Mouse (Mus musculus): ENCODE data around the gene Olfr787. TPM values are rescaled to one million over a fixed set of nuclear protein-coding genes. Genes with fewer than 3 reads are reported as not detected.

Olfr787 gene
- under 1 TPM in 2 of 3 experiments, not detected in 1; 0.18 to 0.20 TPM for polyA plus RNA-seq (2017; shearing (Covaris generic))

DNA sequence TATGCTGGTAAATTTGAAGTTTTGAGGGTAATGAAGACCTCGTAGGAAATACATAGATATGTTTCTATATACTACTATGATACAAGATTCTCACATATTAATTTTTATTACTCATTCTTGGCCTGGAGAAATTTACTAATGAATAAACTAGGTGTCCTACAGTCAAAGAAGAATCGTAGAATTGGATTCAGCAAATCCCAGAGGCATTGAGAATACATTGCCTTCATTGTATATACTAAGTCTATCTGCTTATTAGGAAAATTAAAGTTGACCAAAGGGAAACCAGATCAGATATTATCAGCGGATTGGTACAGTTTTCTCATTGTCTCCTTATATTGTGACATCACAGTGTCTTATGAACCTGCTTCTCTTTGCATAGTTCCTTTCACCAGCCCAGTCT lies at the start of gene Olfr787:
Gene Olfr787 (plus strand): TSS at position 301 of the 400 bp plus-strand sequence.
- no peak for ATAC-seq

DNA sequence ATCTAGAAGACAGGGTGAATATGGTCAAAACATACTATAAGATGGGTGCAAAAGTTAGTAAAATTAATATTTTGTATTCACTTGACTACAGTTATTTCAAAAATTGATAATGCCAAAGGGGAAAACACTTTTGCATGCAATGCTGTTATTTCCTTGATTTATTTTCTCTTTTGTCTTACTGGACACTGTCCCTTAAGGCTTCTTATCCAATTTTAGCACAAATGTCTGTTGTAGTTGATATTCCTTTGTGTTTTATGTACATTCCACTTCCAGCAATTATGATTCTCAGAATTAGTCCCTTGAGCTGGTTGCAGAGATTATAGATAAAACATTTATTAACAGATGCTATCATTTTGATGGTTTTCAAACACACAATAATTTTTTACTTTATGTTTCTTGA lies 34.7 kb upstream of the Olfr787 start, which contains the start of gene Olfr786:
Gene Olfr786 (plus strand): TSS at position 301 of the 400 bp plus-strand sequence.
- ATAC-seq = no peak

DNA sequence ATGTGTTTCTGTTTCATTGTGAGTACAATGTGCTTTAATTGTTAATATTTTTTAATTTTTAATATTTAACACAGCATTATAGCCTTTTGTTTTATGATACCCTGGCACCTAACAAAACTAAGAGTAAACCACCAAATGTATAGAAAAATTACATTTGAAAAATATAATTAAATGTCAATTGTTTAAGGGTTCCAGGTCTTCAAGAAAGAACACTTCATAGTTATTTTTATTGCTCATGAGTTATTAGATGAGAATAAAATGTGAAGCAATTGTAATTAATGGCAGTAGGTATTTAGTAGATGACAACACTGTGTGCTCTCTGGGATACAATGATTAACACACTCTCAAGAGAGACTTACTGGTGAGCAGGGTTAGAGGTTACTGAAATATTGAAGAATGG lies 9.0 kb downstream of the Olfr787 start, which contains the start of gene Olfr788:
Gene Olfr788 (plus strand): TSS at position 301 of the 400 bp plus-strand sequence.
- no peak for ATAC-seq

DNA sequence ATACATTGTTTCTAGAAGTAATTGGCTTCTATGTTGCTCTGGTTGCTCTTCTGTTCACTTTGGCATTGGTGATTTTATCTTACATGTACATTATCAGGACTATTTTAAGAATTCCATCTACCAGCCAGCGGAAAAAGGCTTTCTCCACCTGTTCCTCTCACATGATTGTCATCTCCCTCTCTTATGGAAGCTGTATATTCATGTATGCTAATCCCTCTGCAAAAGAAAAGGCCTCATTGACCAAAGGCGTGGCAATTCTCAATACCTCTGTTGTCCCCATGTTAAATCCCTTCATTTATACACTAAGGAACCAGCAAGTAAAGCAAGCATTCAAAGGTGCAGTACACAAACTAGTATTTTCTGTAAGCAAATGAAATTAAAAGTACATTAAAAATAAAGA lies 11.6 kb downstream of the Olfr787 start:
- ATAC-seq = no peak

DNA sequence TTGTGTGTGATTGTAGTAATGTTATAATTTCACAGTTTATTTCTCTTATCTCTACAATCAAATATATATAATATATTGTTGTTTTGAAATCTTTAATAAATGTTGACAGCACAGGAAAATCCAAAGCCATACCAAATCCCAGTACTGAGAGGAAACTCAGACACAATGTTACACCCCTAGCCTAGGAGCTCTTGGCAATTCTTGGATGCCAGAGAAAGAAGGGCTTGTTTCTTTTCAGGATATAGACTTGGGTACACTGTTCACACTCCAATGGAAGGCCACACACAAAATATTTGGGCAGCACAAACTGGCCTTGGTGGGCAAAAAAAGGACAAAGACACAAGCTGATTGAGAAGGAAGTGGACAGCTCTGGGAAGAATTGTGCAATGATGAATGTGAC lies 12.1 kb downstream of the Olfr787 start:
- no peak for ATAC-seq

DNA sequence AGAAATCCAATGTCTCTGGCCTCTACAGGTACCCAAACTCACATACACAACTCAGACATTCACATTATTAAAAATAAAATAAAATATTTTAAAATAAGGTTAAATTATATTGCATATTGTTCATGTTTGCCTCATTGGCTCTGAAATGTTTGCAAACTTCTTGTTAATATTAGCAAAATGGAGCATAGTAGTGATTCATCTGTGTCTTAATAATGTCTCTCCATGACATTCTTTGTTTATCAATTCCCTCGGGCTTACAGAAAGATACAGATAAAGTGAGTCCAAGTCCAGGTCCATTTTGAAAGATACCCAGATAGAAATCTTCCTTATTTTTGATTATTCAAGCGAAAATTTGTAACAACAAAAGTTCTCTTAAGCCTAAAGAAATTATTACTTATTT lies 22.8 kb downstream of the Olfr787 start, which contains the start of gene Olfr789:
Gene Olfr789 (plus strand): TSS at position 301 of the 400 bp plus-strand sequence.
- no peak for ATAC-seq

DNA sequence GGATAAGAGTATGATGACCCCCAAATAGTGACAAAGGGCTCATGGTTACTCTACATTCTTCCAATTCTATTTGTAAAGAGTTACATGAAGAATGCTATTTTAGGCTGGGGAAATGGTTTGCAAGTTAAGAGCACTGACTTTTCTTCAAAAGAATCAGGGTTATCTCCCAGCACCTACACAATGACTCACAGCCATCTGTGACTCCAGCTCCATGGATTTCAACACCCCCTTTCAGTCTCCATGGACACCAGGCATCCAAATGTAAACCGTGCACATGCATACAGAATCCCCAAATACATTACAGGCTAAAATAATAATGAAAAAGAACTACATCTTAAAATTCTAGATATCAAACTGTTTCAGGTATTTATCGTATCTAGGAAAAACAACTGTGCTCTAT lies 28.4 kb downstream of the Olfr787 start:
- ATAC-seq = no peak

DNA sequence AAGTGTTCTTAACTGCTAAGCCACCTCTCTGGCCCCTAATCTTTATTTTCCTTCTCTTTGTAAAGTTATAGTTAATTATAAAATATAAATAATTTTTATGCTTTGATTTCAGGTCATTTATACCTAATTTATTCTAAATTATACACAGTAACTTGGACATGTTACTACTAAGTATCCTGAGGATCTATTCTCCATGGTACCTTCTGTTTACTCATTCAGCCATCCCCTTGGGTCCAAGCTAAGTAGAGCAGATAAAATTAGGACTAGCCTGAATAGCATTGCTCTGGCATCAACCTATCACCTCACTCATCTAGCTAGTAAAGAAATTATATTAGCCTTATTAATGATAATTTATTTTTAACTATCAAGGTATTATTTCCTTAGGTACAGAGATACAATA lies 36.5 kb downstream of the Olfr787 start, which contains the start of gene Olfr790:
Gene Olfr790 (plus strand): TSS at position 301 of the 400 bp plus-strand sequence.
- no peak for ATAC-seq

Other genes with a start within 250 kb of the Olfr787 start
- gene Olfr774, start 225.7 kb upstream of the Olfr787 start, polyA plus RNA-seq (2017; shearing (Covaris generic)) = not detected
- gene Olfr775, start 213.4 kb upstream of the Olfr787 start, polyA plus RNA-seq (2017; shearing (Covaris generic)) = not detected
- gene Olfr776, start 202.7 kb upstream of the Olfr787 start, polyA plus RNA-seq (2017; shearing (Covaris generic)) = not detected
- gene Olfr777, start 190.4 kb upstream of the Olfr787 start, polyA plus RNA-seq (2017; shearing (Covaris generic)) = not detected
- not detected for gene Olfr780, start 143.7 kb upstream of the Olfr787 start, polyA plus RNA-seq (2017; shearing (Covaris generic))
- not detected for gene Olfr781, start 133.0 kb upstream of the Olfr787 start, polyA plus RNA-seq (2017; shearing (Covaris generic))
- gene Olfr782, start 113.0 kb upstream of the Olfr787 start, polyA plus RNA-seq (2017; shearing (Covaris generic)) = not detected
- not detected for gene Olfr784, start 77.8 kb upstream of the Olfr787 start, polyA plus RNA-seq (2017; shearing (Covaris generic))
- not detected for gene Olfr785, start 56.4 kb upstream of the Olfr787 start, polyA plus RNA-seq (2017; shearing (Covaris generic))
- gene Olfr786, start 34.6 kb upstream of the Olfr787 start, polyA plus RNA-seq (2017; shearing (Covaris generic)) = not detected
- gene Olfr788, start 9.1 kb downstream of the Olfr787 start, polyA plus RNA-seq (2017; shearing (Covaris generic)) = not detected
- not detected for gene Olfr789, start 22.9 kb downstream of the Olfr787 start, polyA plus RNA-seq (2017; shearing (Covaris generic))
- gene Olfr790, start 36.6 kb downstream of the Olfr787 start, polyA plus RNA-seq (2017; shearing (Covaris generic)) = not detected
- not detected for gene Olfr791, start 59.9 kb downstream of the Olfr787 start, polyA plus RNA-seq (2017; shearing (Covaris generic))
- not detected for gene Olfr792, start 77.3 kb downstream of the Olfr787 start, polyA plus RNA-seq (2017; shearing (Covaris generic))
- not detected for gene Olfr794, start 105.8 kb downstream of the Olfr787 start, polyA plus RNA-seq (2017; shearing (Covaris generic))
- gene Olfr796, start 150.7 kb downstream of the Olfr787 start, polyA plus RNA-seq (2017; shearing (Covaris generic)) = not detected
- gene Olfr798, start 166.1 kb downstream of the Olfr787 start, polyA plus RNA-seq (2017; shearing (Covaris generic)) = under 1 TPM in 1 of 3 experiments, not detected in 2; 0.13 TPM
- gene Olfr799, start 175.6 kb downstream of the Olfr787 start, polyA plus RNA-seq (2017; shearing (Covaris generic)) = not detected
- not detected for gene Olfr800, start 195.8 kb downstream of the Olfr787 start, polyA plus RNA-seq (2017; shearing (Covaris generic))
- gene Olfr801, start 212.0 kb downstream of the Olfr787 start, polyA plus RNA-seq (2017; shearing (Covaris generic)) = under 1 TPM in 1 of 3 experiments, not detected in 2; 0.75 TPM
- gene Olfr802, start 226.3 kb downstream of the Olfr787 start, polyA plus RNA-seq (2017; shearing (Covaris generic)) = not detected
- gene Olfr803, start 232.4 kb downstream of the Olfr787 start, polyA plus RNA-seq (2017; shearing (Covaris generic)) = not detected
- not detected for gene Olfr804, start 241.3 kb downstream of the Olfr787 start, polyA plus RNA-seq (2017; shearing (Covaris generic))